Mouse (Mus musculus) Patski (cell line): ENCODE data around the gene Mtor. TPM values are rescaled to one million over a fixed set of nuclear protein-coding genes. Genes with fewer than 3 reads are reported as not detected.
A peak's percentile ranks its signal among the peaks of the same experiment; 100 is the strongest.

Experiments
- ATAC-seq: fragments of 100-300 bp; one replicate; pipeline ENCODE4 v1.8.0; 2021
- CTCF ChIA-PET: fragments of 350-600 bp; sonication (Branson Sonifier 250); formaldehyde crosslinking; loops from one replicate; lab custom pipeline; 2022; ENCODE audit warnings: inconsistent platforms; lab: Charles Lee
- POLR2A ChIA-PET: fragments of 350-600 bp; sonication (Branson Sonifier 250); formaldehyde crosslinking; loops from one replicate; lab custom pipeline; 2022; ENCODE audit warnings: antibody characterized with exemption, inconsistent platforms; lab: Charles Lee
- DNase-seq: peaks from one replicate; pipeline ENCODE4 v3.0.0-alpha.2; 2011; ENCODE audit warnings: low read depth, low spot score
- H3K27me3 ChIP-seq: fragments of 371-371 bp; one replicate; pipeline ENCODE4 v1.5.1; 2021
- CTCF ChIP-seq: fragments of 100-300 bp; IDR thresholded peaks from one replicate; pipeline ENCODE4 v1.5.1; 2021
- in situ Hi-C: fragments of 300-500 bp; cut with MboI; formaldehyde crosslinking; loops from 3 replicates; pipeline ENCODE4 v1.11.1; 2018; ENCODE audit warnings: low pct_unique_long_range_greater_than_20kb, mixed read lengths
- polyA plus RNA-seq: library from polyadenylated mRNA; unstranded; gene quantifications from one replicate; pipeline ENCODE4 v1.2.3, GENCODE M21; 2021

Mtor gene
- polyA plus RNA-seq, 1 experiment from 2014 or later = 33.7 TPM

DNA sequence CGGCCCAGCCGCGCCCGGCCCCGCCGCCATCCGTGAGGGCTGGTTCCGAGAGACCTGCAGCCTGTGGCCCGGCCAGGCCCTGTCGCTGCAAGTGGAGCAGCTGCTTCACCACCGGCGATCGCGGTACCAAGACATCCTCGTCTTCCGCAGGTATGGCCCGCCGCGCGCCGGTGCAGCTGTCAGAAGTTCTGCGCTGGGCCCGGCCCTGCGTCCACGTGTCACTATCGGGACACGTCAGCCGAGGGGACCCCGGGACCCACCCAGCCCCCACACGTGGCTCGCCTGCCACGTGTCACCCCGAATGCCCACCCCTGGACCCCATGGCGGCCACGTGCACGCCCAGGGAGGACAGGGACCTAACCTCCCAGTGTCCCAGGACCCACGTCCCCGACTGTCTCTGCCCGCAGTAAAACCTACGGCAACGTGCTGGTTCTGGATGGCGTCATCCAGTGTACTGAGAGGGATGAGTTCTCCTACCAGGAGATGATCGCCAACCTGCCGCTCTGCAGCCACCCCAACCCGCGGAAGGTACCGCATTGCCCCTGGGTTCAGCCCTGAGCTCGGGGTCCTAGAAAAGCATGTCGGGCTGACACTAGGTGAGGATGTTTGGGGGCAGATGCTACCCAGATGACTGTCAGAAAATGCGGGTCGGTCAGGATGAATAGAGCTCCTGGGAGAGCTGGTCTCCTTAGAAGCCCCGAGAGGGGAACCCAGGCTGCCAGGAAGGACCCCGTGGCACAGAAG lies 143.4 kb downstream of the Mtor start:
- no peak for TF ChIP-seq CTCF
- in situ Hi-C loops = no loop called here
- CTCF ChIA-PET = interaction anchor here (1.1 to 2.3 kb wide), 6 partner anchors 11 to 91 kb away, joined by 3 to 6 read pairs (median 4); no protein-coding TSS in a partner anchor
- POLR2A ChIA-PET = no interaction called here
- ATAC-seq (peak; percentile 27), DNase-seq (no peak)
- H3K27me3 ChIP-seq = no peaks in the 10 kb centered on the region

GRCm38 (mm10) chr4:148593996-148594395 lies 145.6 kb downstream of the Mtor start:
- POLR2A ChIA-PET = no interaction called here
- DNase-seq (no peak), ATAC-seq (no peak)
- H3K27me3 ChIP-seq = no peaks in the 10 kb centered on the region
- CTCF ChIA-PET = interaction anchor here (2.3 kb wide), 1 partner anchor 10 kb away, joined by 6 read pairs; no protein-coding TSS in a partner anchor
- in situ Hi-C loops = no loop called here
- TF ChIP-seq CTCF = no peak

DNA sequence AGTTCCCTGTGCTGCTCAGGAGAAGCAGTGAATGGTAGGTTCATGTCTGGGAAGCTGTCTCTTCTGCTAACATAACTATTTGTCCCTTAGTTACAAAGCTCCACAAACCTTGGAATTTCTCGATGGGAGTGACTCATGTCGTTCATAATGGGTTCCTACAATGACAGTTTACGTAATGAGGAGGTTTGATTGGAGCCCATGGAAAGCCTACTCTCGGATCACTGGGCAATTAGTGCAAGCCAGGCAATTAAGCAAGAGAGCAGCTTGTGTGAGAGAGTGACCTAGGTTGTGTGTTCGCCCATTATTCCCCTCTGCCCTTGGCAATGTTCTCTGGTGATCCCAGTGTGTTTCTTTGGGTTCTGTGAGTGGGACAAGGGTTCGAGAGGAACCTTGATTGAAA lies 147.5 kb downstream of the Mtor start:
- in situ Hi-C loops = no loop called here
- ChIA-PET POLR2A (no interaction called here), CTCF (no interaction called here)
- H3K27me3 ChIP-seq = no peaks in the 10 kb centered on the region
- no peak for DNase-seq
- no peak for TF ChIP-seq CTCF
- no peak for ATAC-seq

- DNase-seq (no peak), ATAC-seq (no peak)
- no peaks in the 10 kb centered on the region for H3K27me3 ChIP-seq
- in situ Hi-C loops = no loop called here
- POLR2A ChIA-PET = no interaction called here
- no peak for TF ChIP-seq CTCF
- CTCF ChIA-PET = no interaction called here
Observed at GRCm38 (mm10) chr4:148596731-148597130, 148.3 kb downstream of the Mtor start.

DNA sequence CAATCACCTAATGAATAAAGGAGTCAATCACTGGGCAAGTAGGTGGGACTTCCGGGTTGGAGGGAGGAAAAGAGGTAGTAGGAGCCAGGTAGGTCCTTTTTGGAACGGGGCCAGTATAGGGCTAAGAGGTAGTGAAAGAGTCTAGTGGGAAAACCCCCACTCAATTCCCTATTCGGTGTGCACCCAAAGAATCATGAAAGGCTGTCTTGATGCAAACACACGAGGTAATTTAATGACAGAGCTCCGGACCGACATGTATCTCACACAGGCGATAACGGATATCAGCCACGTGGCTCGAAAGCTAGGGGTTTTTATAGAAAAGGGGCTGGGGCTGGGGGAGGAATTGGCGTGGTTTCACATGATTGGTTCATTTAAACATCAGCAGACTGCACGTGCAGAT lies 150.4 kb downstream of the Mtor start:
- in situ Hi-C loops = no loop called here
- no peak for DNase-seq
- POLR2A ChIA-PET = no interaction called here
- H3K27me3 ChIP-seq = no peaks in the 10 kb centered on the region
- ATAC-seq = no peak
- CTCF ChIA-PET = no interaction called here
- TF ChIP-seq CTCF = no peak

DNA sequence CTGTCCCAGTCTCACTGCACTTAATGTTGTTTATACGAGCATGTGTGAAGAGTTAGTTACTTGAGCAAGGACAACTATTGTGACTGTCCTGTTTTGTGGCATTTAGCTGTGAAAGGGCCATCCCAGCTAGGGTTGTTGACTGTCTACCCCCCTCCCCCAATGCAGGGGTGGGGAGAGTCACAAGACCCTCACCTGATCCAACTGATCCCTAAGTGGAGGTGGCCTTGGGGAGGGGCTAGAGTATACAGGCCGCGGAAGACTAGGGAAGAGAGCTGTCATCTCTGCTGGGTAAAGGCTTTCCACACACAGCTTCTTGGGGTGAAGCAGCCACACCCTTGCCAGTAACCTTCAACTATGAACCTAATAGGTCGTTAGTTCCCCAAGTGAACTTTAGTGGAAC lies 151.9 kb downstream of the Mtor start:
- POLR2A ChIA-PET = interaction anchor here (0.6 kb wide), 1 partner anchor 430 kb away, joined by 6 read pairs; no protein-coding TSS in a partner anchor
- CTCF ChIA-PET = no interaction called here
- in situ Hi-C loops = loop anchor here (5.0 kb wide), 1 partner anchor 428 kb away; no protein-coding TSS in a partner anchor
- no peak for ATAC-seq
- no peak for DNase-seq
- TF ChIP-seq CTCF = no peak
- H3K27me3 ChIP-seq = no peaks in the 10 kb centered on the region

GRCm38 (mm10) chr4:148601871-148602270 lies 153.5 kb downstream of the Mtor start:
- no peaks in the 10 kb centered on the region for H3K27me3 ChIP-seq
- no peak for DNase-seq
- no peak for ATAC-seq
- in situ Hi-C loops = loop anchor here (5.0 kb wide), 1 partner anchor 430 kb away; no protein-coding TSS in a partner anchor
- POLR2A ChIA-PET = no interaction called here
- CTCF ChIA-PET = no interaction called here
- TF ChIP-seq CTCF = no peak

GRCm38 (mm10) chr4:148602357-148603120 lies 154.1 kb downstream of the Mtor start, which contains the start of gene Masp2:
Gene Masp2, plus strand, starts transcription at chr4:148602554.
- no peak for TF ChIP-seq CTCF
- ChIA-PET CTCF (no interaction called here), POLR2A (no interaction called here)
- no peak for DNase-seq
- no peaks in the 10 kb centered on the region for H3K27me3 ChIP-seq
- ATAC-seq = no peak
- in situ Hi-C loops = loop anchor here (5.0 kb wide), 1 partner anchor 430 kb away; no protein-coding TSS in a partner anchor

GRCm38 (mm10) chr4:148603376-148604139 lies 155.1 kb downstream of the Mtor start:
- ATAC-seq (no peak), DNase-seq (no peak)
- POLR2A ChIA-PET = no interaction called here
- CTCF ChIA-PET = interaction anchor here (2.1 kb wide), 1 partner anchor 11 kb away, joined by 6 read pairs; no protein-coding TSS in a partner anchor
- H3K27me3 ChIP-seq = no peaks in the 10 kb centered on the region
- TF ChIP-seq CTCF = no peak
- in situ Hi-C loops = loop anchor here (5.0 kb wide), 1 partner anchor 431 kb away; no protein-coding TSS in a partner anchor

DNA sequence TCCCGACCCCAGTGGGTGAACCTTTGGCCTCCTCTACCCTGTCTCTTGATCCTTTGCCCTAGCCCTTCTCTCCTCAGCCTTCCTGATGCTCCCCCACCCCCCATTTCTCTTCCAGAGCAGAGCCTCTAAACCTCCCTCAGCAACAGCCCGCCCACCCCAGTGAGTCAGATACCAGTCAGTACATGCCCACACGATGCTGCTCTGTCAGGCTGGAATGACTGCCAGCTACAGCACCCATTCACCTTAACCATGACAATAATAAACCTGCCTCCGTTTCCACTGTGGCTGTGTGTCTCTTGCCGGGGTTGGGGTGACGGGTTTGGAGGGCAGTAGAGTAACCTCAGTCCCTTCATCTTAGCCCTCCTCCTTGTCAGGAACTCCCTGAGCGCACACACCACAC lies 155.7 kb downstream of the Mtor start:
- TF ChIP-seq CTCF = no peak
- CTCF ChIA-PET = interaction anchor here (1.1 to 2.1 kb wide), 2 partner anchors 11 to 13 kb away, joined by 4 to 6 read pairs; partner anchors contain the start of gene Srm
- POLR2A ChIA-PET = no interaction called here
- no peak for DNase-seq
- no peak for ATAC-seq
- in situ Hi-C loops = loop anchor here (5.0 kb wide), 1 partner anchor 432 kb away; no protein-coding TSS in a partner anchor
- H3K27me3 ChIP-seq = no peaks in the 10 kb centered on the region
